Mouse (Mus musculus): ENCODE measurements at regions not wholly inside any gene's neighbourhood (a gene's known extent, or its start where the extent isn't known, plus 50 kb on each side); places are given as distances from the start of the nearest gene placed in this dataset.

DNA sequence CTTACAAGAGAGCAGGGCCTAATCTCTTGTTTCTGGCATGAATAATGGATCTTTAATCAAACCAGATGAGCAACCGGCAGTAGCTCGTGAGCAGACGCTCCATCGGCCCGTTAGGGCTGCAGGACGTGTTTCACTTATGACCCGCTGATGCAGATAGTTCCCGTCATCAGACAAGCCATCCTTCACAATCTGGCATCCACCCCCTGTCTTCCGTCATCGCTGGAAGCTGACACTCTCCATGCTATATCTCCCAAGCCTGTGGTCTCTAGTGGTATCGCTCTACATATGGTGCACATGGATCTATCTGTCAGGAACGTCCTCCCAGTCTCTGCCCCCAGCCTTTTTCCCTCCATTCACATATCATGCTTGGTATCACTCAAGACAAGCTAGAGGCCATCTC lies 137.0 kb downstream of the Hlx start:
- H3K9me3 ChIP-seq (ENCODE audit: low read length): no peaks in the 10 kb centered on the region
- H3K27me3 ChIP-seq (ENCODE audit: insufficient read depth, low read length): 0 out of 2 replicates have a peak, but pooled peaks cover 2% of the 10 kb centered on the region
- no peaks in the 10 kb centered on the region for H3K36me3 ChIP-seq (ENCODE audit: insufficient read depth, low read length)
- H3K4me1 ChIP-seq (replicated peaks; ENCODE audit: low read depth, low read length): no peaks in the 10 kb centered on the region
- no peak overlapping the region for H3K4me3 ChIP-seq (replicated peaks; ENCODE audit: low read length)
- TF ChIP-seq POU5F1 (IDR thresholded peaks at IDR 0.05; ENCODE audit: borderline replicate concordance, low read length) (no peak), CTCF (conservative IDR thresholded peaks at IDR 0.05; ENCODE audit: low read length) (no peak), NANOG (IDR thresholded peaks at IDR 0.05; ENCODE audit: borderline replicate concordance, low read length) (no peak)

DNA sequence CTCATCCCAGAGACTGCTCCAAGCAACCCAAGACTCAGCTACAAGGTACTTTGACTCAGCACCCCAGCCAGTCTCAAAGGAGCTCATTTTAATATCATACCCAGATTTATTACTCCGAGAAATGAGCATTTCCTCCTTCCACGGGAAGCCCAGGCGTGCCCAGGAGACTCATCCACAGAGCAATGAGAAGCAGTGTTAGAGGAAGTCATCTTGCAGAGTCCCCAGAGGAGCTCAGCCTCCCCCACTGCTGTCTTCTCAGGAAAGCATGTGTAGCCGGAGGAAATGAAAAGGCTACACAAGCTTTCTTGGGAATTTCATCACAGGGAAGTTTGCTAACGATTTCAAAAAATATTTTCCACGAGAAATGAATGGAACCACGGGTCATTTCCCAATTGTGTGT lies 141.8 kb downstream of the Hlx start:
- Histone ChIP-seq H3K4me1 (replicated peaks; ENCODE audit: low read depth, low read length) (no peaks in the 10 kb centered on the region), H3K9me3 (ENCODE audit: low read length) (no peaks in the 10 kb centered on the region), H3K36me3 (ENCODE audit: insufficient read depth, low read length) (no peaks in the 10 kb centered on the region), H3K4me3 (replicated peaks; ENCODE audit: low read length) (no peak overlapping the region), H3K27me3 (ENCODE audit: insufficient read depth, low read length) (no peaks in the 10 kb centered on the region)
- no peak for TF ChIP-seq POU5F1 (IDR thresholded peaks at IDR 0.05; ENCODE audit: borderline replicate concordance, low read length)
- TF ChIP-seq CTCF (conservative IDR thresholded peaks at IDR 0.05; ENCODE audit: low read length): no peak
- no peak for TF ChIP-seq NANOG (IDR thresholded peaks at IDR 0.05; ENCODE audit: borderline replicate concordance, low read length)

DNA sequence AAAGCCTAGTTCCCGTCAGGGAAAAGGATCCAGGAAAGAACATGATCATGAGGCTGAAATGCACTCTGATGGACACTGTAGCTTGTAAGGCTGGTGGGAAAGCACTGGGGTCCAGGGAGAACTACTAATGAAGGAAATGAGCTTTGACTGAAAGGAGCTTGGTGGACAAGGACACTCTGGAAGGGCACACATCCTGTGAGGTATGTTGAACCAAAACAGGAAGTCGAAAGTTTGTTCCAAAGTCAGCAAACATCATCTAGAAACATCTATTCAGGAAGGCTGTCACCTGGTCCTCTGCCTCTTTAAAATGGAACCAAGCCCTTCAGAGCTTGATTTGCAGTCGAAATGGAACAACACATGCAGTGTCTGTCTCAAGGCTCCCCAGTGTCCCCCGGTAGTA lies 143.1 kb downstream of the Hlx start:
- no peaks in the 10 kb centered on the region for H3K9me3 ChIP-seq (ENCODE audit: low read length)
- no peaks in the 10 kb centered on the region for H3K27me3 ChIP-seq (ENCODE audit: insufficient read depth, low read length)
- TF ChIP-seq CTCF (conservative IDR thresholded peaks at IDR 0.05; ENCODE audit: low read length): no peak
- TF ChIP-seq POU5F1 (IDR thresholded peaks at IDR 0.05; ENCODE audit: borderline replicate concordance, low read length): no peak
- TF ChIP-seq NANOG (IDR thresholded peaks at IDR 0.05; ENCODE audit: borderline replicate concordance, low read length): no peak
- no peaks in the 10 kb centered on the region for H3K36me3 ChIP-seq (ENCODE audit: insufficient read depth, low read length)
- no peaks in the 10 kb centered on the region for H3K4me1 ChIP-seq (replicated peaks; ENCODE audit: low read depth, low read length)
- no peak overlapping the region for H3K4me3 ChIP-seq (replicated peaks; ENCODE audit: low read length)

DNA sequence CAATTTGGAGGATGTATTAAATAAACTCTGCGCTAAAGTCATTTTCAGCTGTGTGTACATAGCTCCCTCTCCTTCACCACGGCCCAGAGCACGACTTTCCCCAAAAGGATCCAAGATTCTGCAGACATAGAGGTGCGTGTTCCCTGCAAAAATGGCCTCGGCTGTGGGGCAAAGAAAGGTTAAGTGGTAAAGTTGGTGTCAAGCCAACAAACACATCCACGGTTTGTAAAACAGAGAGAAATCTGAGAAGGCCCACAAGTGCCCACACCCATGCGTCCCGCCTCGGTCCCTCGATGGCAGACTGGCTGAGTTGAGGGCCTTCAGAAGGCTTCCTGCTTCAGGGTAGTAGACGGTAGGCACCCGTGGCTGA lies 147.9 kb downstream of the Hlx start:
- Histone ChIP-seq H3K4me3 (replicated peaks; ENCODE audit: low read length) (no peak overlapping the region), H3K4me1 (replicated peaks; ENCODE audit: low read depth, low read length) (no peaks in the 10 kb centered on the region), H3K36me3 (ENCODE audit: insufficient read depth, low read length) (no peaks in the 10 kb centered on the region), H3K27me3 (ENCODE audit: insufficient read depth, low read length) (no peaks in the 10 kb centered on the region), H3K9me3 (ENCODE audit: low read length) (no peaks in the 10 kb centered on the region)
- TF ChIP-seq CTCF (conservative IDR thresholded peaks at IDR 0.05; ENCODE audit: low read length) (no peak), POU5F1 (IDR thresholded peaks at IDR 0.05; ENCODE audit: borderline replicate concordance, low read length) (no peak), NANOG (IDR thresholded peaks at IDR 0.05; ENCODE audit: borderline replicate concordance, low read length) (no peak)

DNA sequence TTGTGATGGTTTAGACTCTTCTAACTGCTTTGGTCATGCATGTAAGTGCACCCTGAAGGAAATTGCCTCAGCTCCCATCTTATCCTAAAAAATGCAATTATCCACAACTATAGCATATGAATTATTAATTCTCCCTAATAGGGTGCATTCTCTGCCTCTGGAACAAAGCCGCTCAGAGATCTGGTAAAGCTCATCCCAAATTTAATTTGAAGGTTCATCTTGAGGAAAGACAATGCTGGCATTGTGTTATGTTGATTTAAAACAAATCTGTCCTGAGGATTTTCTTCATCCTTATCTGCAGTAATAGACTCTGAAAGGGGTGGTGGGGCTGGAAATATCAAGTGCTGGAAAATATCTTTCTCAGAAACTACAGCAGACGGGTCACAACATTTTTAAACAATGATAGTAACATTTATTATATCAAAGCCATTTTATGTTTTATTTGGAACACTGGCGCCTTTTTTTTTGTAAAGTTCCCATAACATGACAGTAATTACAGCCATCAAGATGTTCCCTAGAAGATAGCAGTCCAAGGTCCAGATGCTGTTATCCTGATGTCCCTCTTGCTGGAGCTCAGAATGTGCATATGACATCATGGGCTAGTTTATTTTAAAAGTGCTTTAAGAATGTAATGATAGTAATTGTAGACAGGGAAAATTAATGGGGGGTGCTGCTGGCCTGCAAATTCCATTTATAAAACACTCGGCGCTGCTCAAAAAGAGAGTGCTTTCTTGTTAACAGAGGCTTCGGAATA lies 148.5 kb downstream of the Hlx start:
- Histone ChIP-seq H3K4me1 (replicated peaks; ENCODE audit: low read depth, low read length) (no peaks in the 10 kb centered on the region), H3K4me3 (replicated peaks; ENCODE audit: low read length) (no peak overlapping the region), H3K9me3 (ENCODE audit: low read length) (no peaks in the 10 kb centered on the region), H3K36me3 (ENCODE audit: insufficient read depth, low read length) (no peaks in the 10 kb centered on the region), H3K27me3 (ENCODE audit: insufficient read depth, low read length) (no peaks in the 10 kb centered on the region)
- TF ChIP-seq NANOG (IDR thresholded peaks at IDR 0.05; ENCODE audit: borderline replicate concordance, low read length): no peak
- TF ChIP-seq POU5F1 (IDR thresholded peaks at IDR 0.05; ENCODE audit: borderline replicate concordance, low read length): no peak
- no peak for TF ChIP-seq CTCF (conservative IDR thresholded peaks at IDR 0.05; ENCODE audit: low read length)

- Histone ChIP-seq H3K4me1 (replicated peaks; ENCODE audit: low read depth, low read length) (no peaks in the 10 kb centered on the region), H3K4me3 (replicated peaks; ENCODE audit: low read length) (no peak overlapping the region), H3K36me3 (ENCODE audit: insufficient read depth, low read length) (no peaks in the 10 kb centered on the region), H3K9me3 (ENCODE audit: low read length) (no peaks in the 10 kb centered on the region), H3K27me3 (ENCODE audit: insufficient read depth, low read length) (no peaks in the 10 kb centered on the region)
- TF ChIP-seq NANOG (IDR thresholded peaks at IDR 0.05; ENCODE audit: borderline replicate concordance, low read length) (no peak), POU5F1 (IDR thresholded peaks at IDR 0.05; ENCODE audit: borderline replicate concordance, low read length) (no peak), CTCF (conservative IDR thresholded peaks at IDR 0.05; ENCODE audit: low read length) (no peak)
These were observed 152.9 kb downstream of the Hlx start for GRCm38 (mm10) chr1:184579475-184579874.

- Histone ChIP-seq H3K4me1 (replicated peaks; ENCODE audit: low read depth, low read length) (no peaks in the 10 kb centered on the region), H3K36me3 (ENCODE audit: insufficient read depth, low read length) (no peaks in the 10 kb centered on the region), H3K27me3 (ENCODE audit: insufficient read depth, low read length) (no peaks in the 10 kb centered on the region), H3K9me3 (ENCODE audit: low read length) (no peaks in the 10 kb centered on the region), H3K4me3 (replicated peaks; ENCODE audit: low read length) (no peak overlapping the region)
- TF ChIP-seq CTCF (conservative IDR thresholded peaks at IDR 0.05; ENCODE audit: low read length): no peak
- TF ChIP-seq NANOG (IDR thresholded peaks at IDR 0.05; ENCODE audit: borderline replicate concordance, low read length): no peak
- no peak for TF ChIP-seq POU5F1 (IDR thresholded peaks at IDR 0.05; ENCODE audit: borderline replicate concordance, low read length)
These were observed 155.9 kb downstream of the Hlx start for GRCm38 (mm10) chr1:184576527-184576926.

DNA sequence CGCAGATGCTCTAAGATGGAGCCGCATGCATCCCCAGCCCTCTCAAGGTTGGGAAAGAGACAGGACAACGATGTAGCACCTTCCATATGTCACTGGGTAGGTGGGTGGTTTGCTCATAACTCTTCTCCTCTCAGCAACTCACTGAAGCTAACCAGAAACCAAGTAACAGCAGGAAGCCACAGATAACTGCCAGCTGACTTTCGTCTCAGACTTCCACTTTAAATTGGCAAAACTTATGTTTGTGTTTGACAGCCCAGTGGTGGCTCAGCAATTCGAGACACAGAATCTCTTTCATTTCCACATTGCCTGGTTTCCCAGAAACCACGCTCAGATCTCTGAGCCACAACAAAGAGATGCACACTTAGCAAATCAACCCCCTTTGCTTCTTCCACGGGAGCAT lies 159.1 kb downstream of the Hlx start:
- H3K27me3 ChIP-seq (ENCODE audit: insufficient read depth, low read length): no peaks in the 10 kb centered on the region
- TF ChIP-seq CTCF (conservative IDR thresholded peaks at IDR 0.05; ENCODE audit: low read length) (no peak), NANOG (IDR thresholded peaks at IDR 0.05; ENCODE audit: borderline replicate concordance, low read length) (no peak), POU5F1 (IDR thresholded peaks at IDR 0.05; ENCODE audit: borderline replicate concordance, low read length) (no peak)
- H3K9me3 ChIP-seq (ENCODE audit: low read length): no peaks in the 10 kb centered on the region
- no peaks in the 10 kb centered on the region for H3K4me1 ChIP-seq (replicated peaks; ENCODE audit: low read depth, low read length)
- no peak overlapping the region for H3K4me3 ChIP-seq (replicated peaks; ENCODE audit: low read length)
- no peaks in the 10 kb centered on the region for H3K36me3 ChIP-seq (ENCODE audit: insufficient read depth, low read length)

DNA sequence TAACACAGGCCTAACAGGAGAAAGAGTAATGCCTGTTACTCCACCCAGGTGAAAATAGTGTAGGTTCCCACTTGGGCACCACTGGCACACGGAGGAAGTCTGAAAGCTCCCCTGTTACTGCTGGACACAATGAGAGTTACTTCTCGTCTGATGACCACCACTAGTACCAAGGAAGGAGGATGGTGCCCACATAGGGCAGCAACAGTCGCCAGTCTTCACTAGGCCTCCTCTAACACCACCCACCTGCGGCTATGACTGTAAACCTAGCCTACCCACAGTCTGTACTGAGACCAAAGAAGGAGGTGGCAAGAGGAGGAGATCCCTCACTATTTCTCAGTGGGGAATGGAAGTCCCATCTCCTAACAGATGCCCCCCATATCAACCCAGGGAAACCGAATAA lies 161.7 kb downstream of the Hlx start:
- Histone ChIP-seq H3K27me3 (ENCODE audit: insufficient read depth, low read length) (no peaks in the 10 kb centered on the region), H3K4me1 (replicated peaks; ENCODE audit: low read depth, low read length) (no peaks in the 10 kb centered on the region), H3K9me3 (ENCODE audit: low read length) (no peaks in the 10 kb centered on the region), H3K36me3 (ENCODE audit: insufficient read depth, low read length) (no peaks in the 10 kb centered on the region), H3K4me3 (replicated peaks; ENCODE audit: low read length) (no peak overlapping the region)
- TF ChIP-seq POU5F1 (IDR thresholded peaks at IDR 0.05; ENCODE audit: borderline replicate concordance, low read length) (no peak), NANOG (IDR thresholded peaks at IDR 0.05; ENCODE audit: borderline replicate concordance, low read length) (no peak), CTCF (conservative IDR thresholded peaks at IDR 0.05; ENCODE audit: low read length) (no peak)
